Mouse (Mus musculus) layer of hippocampus, adult 2 months (tissue): ENCODE data around the gene Fdx1. TPM values are rescaled to one million over a fixed set of nuclear protein-coding genes. Genes with fewer than 3 reads are reported as not detected.
A peak's percentile ranks its signal among the peaks of the same experiment; 100 is the strongest.

Experiments
- DNase-seq, 2 experiments: peaks; one replicate each; pipeline ENCODE4 v3.0.0; 2022; ENCODE audit warnings: low spot score in 2 of 2
- H3K27ac ChIP-seq: fragments of 200-600 bp; 2 replicates; pipeline ENCODE4 v1.8.1; 2022
- H3K4me3 ChIP-seq: fragments of 200-600 bp; 2 replicates; pipeline ENCODE4 v1.8.1; 2022; ENCODE audit warnings: mild to moderate bottlenecking
- CTCF ChIP-seq: fragments of 200-600 bp; conservative IDR thresholded peaks from 2 replicates; pipeline ENCODE4 v1.8.1; 2022; ENCODE audit warnings: antibody characterized with exemption, mild to moderate bottlenecking, moderate library complexity
- long read RNA-seq, 2 experiments: library from polyadenylated mRNA; stranded (forward); transcript quantifications; one replicate each; pipeline ENCODE4 v2.0.0; 2021; ENCODE audit warnings: borderline mapping rate in 2 of 2
- total RNA-seq, 2 experiments: library from RNA; stranded (reverse); gene quantifications; 2 replicates each; pipeline ENCODE4 v1.2.3; 2021

Fdx1 gene
- total RNA-seq, result 10 to 100 TPM; 17.1 to 18.7 TPM
- long read RNA-seq, experiment 1, transcript Fdx1-201 (4 exons, 875 nt), result major isoform, 15 of 18 reads
- long read RNA-seq, experiment 1, partial matches to known transcripts, result 1 of 18 reads
- long read RNA-seq, experiment 1, other reads (novel, unspliced or antisense), result 2 of 18 reads
- long read RNA-seq, experiment 2, transcript Fdx1-201 (4 exons, 875 nt), result major isoform, 10 of 10 reads
- long read RNA-seq, experiment 2, partial matches to known transcripts, result 0 of 10 reads
- long read RNA-seq, experiment 2, other reads (novel, unspliced or antisense), result 0 of 10 reads

GRCm38 (mm10) chr9:51962975-51963701, at the start of gene Fdx1:
TSS of gene Fdx1 (minus strand) at chr9:51963556.
- Histone ChIP-seq H3K4me3 (peak within 1 kb of the TSS; percentile 70), H3K27ac (peak within 1 kb of the TSS; percentile 93)
- DNase-seq, result peak; percentile 36 to 58
- no peak for TF ChIP-seq CTCF

- H3K27ac ChIP-seq, result no peak overlapping the region
- H3K4me3 ChIP-seq, result no peak overlapping the region
- no peak for TF ChIP-seq CTCF
- no peak for DNase-seq
These were observed 49.6 kb upstream of the Fdx1 start for GRCm38 (mm10) chr9:52012781-52013436.

- H3K4me3 ChIP-seq, result no peak overlapping the region
- TF ChIP-seq CTCF, result no peak
- no peak overlapping the region for H3K27ac ChIP-seq
- DNase-seq, result no peak
These were observed 49.0 kb upstream of the Fdx1 start for GRCm38 (mm10) chr9:52012311-52012710.

GRCm38 (mm10) chr9:52008511-52008910, 45.2 kb upstream of the Fdx1 start:
- no peak overlapping the region for H3K4me3 ChIP-seq
- no peak for DNase-seq
- H3K27ac ChIP-seq, result no peak overlapping the region
- TF ChIP-seq CTCF, result no peak

- Histone ChIP-seq H3K27ac (no peak overlapping the region), H3K4me3 (no peak overlapping the region)
- no peak for TF ChIP-seq CTCF
- DNase-seq, result no peak
These were observed 44.0 kb upstream of the Fdx1 start for GRCm38 (mm10) chr9:52007341-52007740.

- no peak overlapping the region for H3K27ac ChIP-seq
- H3K4me3 ChIP-seq, result no peak overlapping the region
- no peak for TF ChIP-seq CTCF
- DNase-seq, result no peak
These were observed 40.1 kb upstream of the Fdx1 start for GRCm38 (mm10) chr9:52003501-52003900.

GRCm38 (mm10) chr9:51995331-51996099, 32.2 kb upstream of the Fdx1 start:
- Histone ChIP-seq H3K4me3 (no peak overlapping the region), H3K27ac (no peak overlapping the region)
- no peak for DNase-seq
- TF ChIP-seq CTCF, result no peak

- no peak for DNase-seq
- no peak overlapping the region for H3K27ac ChIP-seq
These were observed 31.4 kb upstream of the Fdx1 start for GRCm38 (mm10) chr9:51994636-51995260.

GRCm38 (mm10) chr9:51993486-51994275, 30.3 kb upstream of the Fdx1 start:
- no peak overlapping the region for H3K4me3 ChIP-seq
- no peak for DNase-seq
- TF ChIP-seq CTCF, result peak; percentile 65
- H3K27ac ChIP-seq, result no peak overlapping the region

More at GRCm38 (mm10) chr9:51994636-51995260, 31.4 kb upstream of the Fdx1 start:
- no peak for TF ChIP-seq CTCF
- H3K4me3 ChIP-seq, result no peak overlapping the region

- TF ChIP-seq CTCF, result peak; percentile 66
- no peak overlapping the region for H3K27ac ChIP-seq
- H3K4me3 ChIP-seq, result no peak overlapping the region
- no peak for DNase-seq
These were observed 28.0 kb upstream of the Fdx1 start for GRCm38 (mm10) chr9:51991241-51991876.

- TF ChIP-seq CTCF, result peak; percentile 66
- DNase-seq, result no peak
These were observed 27.5 kb upstream of the Fdx1 start for GRCm38 (mm10) chr9:51990828-51991227.

More at GRCm38 (mm10) chr9:51990828-51991227, 27.5 kb upstream of the Fdx1 start:
- Histone ChIP-seq H3K27ac (no peak overlapping the region), H3K4me3 (no peak overlapping the region)
